Comparison of ENCODE assay signal across 22 mouse cellular contexts in genomic region chr9:71777404-71777803, GRCm38 (mm10). TPM values are rescaled to one million over a fixed set of nuclear protein-coding genes. Genes with fewer than 3 reads are reported as not detected.
DNase-seq lines count a peak whose midpoint lies in the region; ATAC-seq and TF ChIP-seq lines count a peak whose summit lies in the region.
"Had no signal": no experiment of that assay in that cellular context is flagged by ENCODE, and none has a peak within 500 bp of the region (broad histone marks: within the 10 kb centered on the region; RNA-seq: fewer than 3 reads in every experiment).

No protein-coding gene starts in this region.

- no peaks in the 10 kb centered on the region for H3K79me2 ChIP-seq in liver, adult 2 months (ENCODE audit: control insufficient read depth, insufficient read depth, low read length)

- no peaks in the 10 kb centered on the region for H3K27me3 ChIP-seq in liver, adult 2 months (ENCODE audit: control insufficient read depth, insufficient read depth, low read length)
- H3K27me3 ChIP-seq in liver, embryonic 11.5 days (replicated peaks; ENCODE audit: control insufficient read depth, insufficient read depth, low read length) = no peaks in the 10 kb centered on the region

- no peak for TF ChIP-seq POLR2A in liver, adult 2 months (IDR thresholded peaks at IDR 0.05; ENCODE audit: extremely low read depth, insufficient read depth, low read length)

- H3K9me3 ChIP-seq in liver, embryonic 11.5 days (ENCODE audit: control insufficient read depth, low read length) = peaks cover 4% of the 10 kb centered on the region
- H3K9me3 ChIP-seq: liver, embryonic 15.5 days had no signal

- intact Hi-C loops in left cerebral cortex, postnatal 14 days (cut with DNase I) = no loop called here

- DNase-seq in heart, adult 11 months = peak; percentile 72
- no peak for DNase-seq in heart, adult 9 months (ENCODE audit: low spot score in 2 of 2)
- no peak for DNase-seq in liver, adult 2 months (ENCODE audit: extremely low read depth, low read depth, low spot score)
- no peak for DNase-seq in liver, embryonic 11.5 days (ENCODE audit: low spot score)
- DNase-seq in thymus, postnatal 0 days (ENCODE audit: low spot score) = peak; percentile 11
- DNase-seq in thymus, adult 18-20 months = no peak
- peak; percentile 11 for DNase-seq in induced T-regulatory cell, adult 2 months (ENCODE audit: low read depth)
- no peak for DNase-seq in left cerebral cortex, postnatal 14 days (ENCODE audit: low spot score in 2 of 2)
- DNase-seq: adrenal gland, adult 2 months; cerebellum, postnatal 14 days; gastrocnemius, postnatal 14 days; heart, postnatal 14 days; kidney, adult 18-20 months; kidney, postnatal 4 days; left cerebral cortex, postnatal 4 days; lung, postnatal 4 days; retina, postnatal 1 day; thymus, adult 2 months had no signal

- no peak overlapping the region for H3K9ac ChIP-seq in liver, adult 2 months (ENCODE audit: low read depth, low read length)
- H3K9ac ChIP-seq in liver, embryonic 11.5 days (ENCODE audit: low read depth, low read length) = no peak overlapping the region
- H3K9ac ChIP-seq: hindbrain, embryonic 14.5 days; liver, embryonic 15.5 days; midbrain, embryonic 12.5 days had no signal

- H3K4me3 ChIP-seq in liver, adult 2 months (ENCODE audit: insufficient read depth, low read depth, low read length) = no peak overlapping the region
- no peak overlapping the region for H3K4me3 ChIP-seq in liver, embryonic 11.5 days (ENCODE audit: low read depth, low read length)
- H3K4me3 ChIP-seq: liver, embryonic 15.5 days; midbrain, embryonic 12.5 days had no signal

- H3K4me2 ChIP-seq in liver, embryonic 11.5 days = no peak overlapping the region
- H3K4me2 ChIP-seq: heart, embryonic 11.5 days; hindbrain, embryonic 14.5 days; liver, embryonic 15.5 days; midbrain, embryonic 12.5 days had no signal

- WGBS in liver, adult 2 months = 94% methylated on average over 3 of the region's 3 CpGs
- 86% methylated on average over 3 of the region's 3 CpGs for WGBS in liver, embryonic 11.5 days

- no peaks in the 10 kb centered on the region for H3K36me3 ChIP-seq in liver, adult 2 months (ENCODE audit: control insufficient read depth, insufficient read depth, low read length)
- H3K36me3 ChIP-seq in liver, embryonic 11.5 days (ENCODE audit: control insufficient read depth, insufficient read depth, low read length) = no peaks in the 10 kb centered on the region
- H3K36me3 ChIP-seq: liver, embryonic 15.5 days; midbrain, embryonic 12.5 days had no signal

- TF ChIP-seq CTCF in liver, adult 2 months (IDR thresholded peaks at IDR 0.05; ENCODE audit: low read depth, low read length) = 0 out of 2 replicates have a peak, but pooled peaks have one; percentile 15

- ATAC-seq in liver, embryonic 11.5 days (replicated peaks; ENCODE audit: low FRiP score) = no peak

- no peak overlapping the region for H3K27ac ChIP-seq in liver, adult 2 months (replicated peaks; ENCODE audit: insufficient read depth, low read depth, low read length)
- H3K27ac ChIP-seq in liver, embryonic 11.5 days (ENCODE audit: low read depth, low read length) = no peak overlapping the region
- H3K27ac ChIP-seq: hindbrain, embryonic 14.5 days; liver, embryonic 15.5 days; midbrain, embryonic 12.5 days had no signal

- no peaks in the 10 kb centered on the region for H3K4me1 ChIP-seq in liver, adult 2 months (ENCODE audit: control insufficient read depth, insufficient read depth, low read length)
- no peaks in the 10 kb centered on the region for H3K4me1 ChIP-seq in liver, embryonic 11.5 days (replicated peaks; ENCODE audit: control insufficient read depth, insufficient read depth, low read length)
- H3K4me1 ChIP-seq: liver, embryonic 15.5 days; midbrain, embryonic 12.5 days had no signal

RNA-seq across cellular contexts. Expression of gene Cgnl1, which starts 6.0 kb away (rescaled TPM):
- 22.4 and 25.0 TPM in 2 replicates for total RNA-seq in liver, adult 2 months (2014; rRNA removed)
- 16.3 and 17.2 TPM in 2 replicates for polyA plus RNA-seq in liver, adult 2 months (2012; rRNA removed)
- 4.5 and 5.9 TPM in 2 replicates for polyA plus RNA-seq in liver, embryonic 11.5 days (2014; fragmentation: Nextera tagmentation; extraction: Ambion mirVana)
- polyA plus RNA-seq in thymus, postnatal 0 days (2015; fragmentation: Nextera tagmentation; extraction: Ambion mirVana) = 1.1 TPM in 2 replicates
- total RNA-seq in left cerebral cortex, postnatal 14 days (2021) = 10 to 100 TPM; 12.1 to 12.8 TPM

Comparison
In these comparisons a context has a peak if more than half of its experiments do, and no peak if none do; other contexts are left out.
1. DNase-seq: peak in heart, adult 11 months (single experiment), thymus, postnatal 0 days (single experiment) and induced T-regulatory cell, adult 2 months (single experiment); none in heart, adult 9 months (0 of 2), liver, adult 2 months (single experiment), liver, embryonic 11.5 days (single experiment), thymus, adult 18-20 months (0 of 2) and left cerebral cortex, postnatal 14 days (0 of 2).